Mouse (Mus musculus) adrenal gland, postnatal 4 days (tissue): ENCODE results near the gene Zfp941. TPM values are rescaled to one million over a fixed set of nuclear protein-coding genes. Genes with fewer than 3 reads are reported as not detected.

Experiments used
- DNase-seq, 2 experiments: peaks; one replicate each; pipeline ENCODE4 v3.0.0; 2021 to 2022; ENCODE audit warnings: low spot score in 2 of 2, mixed read lengths in 2 of 2
- long read RNA-seq, 2 experiments: library from polyadenylated mRNA; stranded (forward); transcript quantifications; one replicate each; pipeline ENCODE4 v2.0.0; 2021
- total RNA-seq, 2 experiments: library from RNA; stranded (reverse); gene quantifications; 2 replicates each; pipeline ENCODE4 v1.2.3; 2021

Gene Zfp941
- total RNA-seq = 1 to 10 TPM; 5.1 to 5.4 TPM
- long read RNA-seq, experiment 1, partial matches to known transcripts = 0 of 2 reads
- long read RNA-seq, experiment 1, other reads (novel, unspliced or antisense) = 1 of 2 reads
- long read RNA-seq, experiment 2, transcript Zfp941-202 (3 exons, 3,851 nt) = major isoform, 6 of 7 reads
- long read RNA-seq, experiment 2, partial matches to known transcripts = 0 of 7 reads
- long read RNA-seq, experiment 2, other reads (novel, unspliced or antisense) = 1 of 7 reads

DNA sequence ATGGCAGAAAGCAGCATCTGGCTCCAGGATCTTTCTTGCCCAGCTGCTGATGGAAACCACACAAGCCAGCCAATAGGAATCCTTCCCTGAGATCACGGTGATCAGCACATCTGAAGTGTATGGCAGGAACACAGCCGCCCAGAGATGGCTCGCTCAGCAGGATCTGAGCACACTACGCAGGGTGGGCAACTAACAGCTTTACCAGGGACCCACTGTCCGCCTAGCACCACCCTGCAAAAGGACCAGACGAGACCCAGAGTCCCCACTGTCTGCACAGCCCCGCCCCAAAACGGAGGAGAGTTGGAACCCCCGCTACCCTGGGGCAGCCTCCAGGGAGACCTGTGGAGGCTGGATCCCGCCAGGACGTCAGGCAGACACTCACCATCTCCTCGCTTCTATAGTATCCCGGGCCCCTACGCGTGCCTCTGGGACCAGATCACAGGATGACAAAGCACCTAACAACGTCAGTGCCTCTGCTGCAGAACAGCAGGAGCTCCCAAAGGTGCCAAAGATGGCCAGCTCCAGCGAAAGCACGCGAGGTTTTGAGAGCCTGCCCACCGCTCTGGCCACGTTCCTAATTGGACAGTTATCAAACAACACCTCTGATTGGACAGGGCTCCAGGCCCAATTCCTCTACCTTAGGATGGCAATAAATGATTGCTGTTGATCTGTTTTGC lies at the start of gene Zfp941:
TSS of gene Zfp941 (minus strand) at position 526 of the 677 bp plus-strand sequence.
- DNase-seq = no peak

GRCm38 (mm10) chr7:140864761-140865160 lies 42.8 kb upstream of the Zfp941 start:
- no peak for DNase-seq

DNA sequence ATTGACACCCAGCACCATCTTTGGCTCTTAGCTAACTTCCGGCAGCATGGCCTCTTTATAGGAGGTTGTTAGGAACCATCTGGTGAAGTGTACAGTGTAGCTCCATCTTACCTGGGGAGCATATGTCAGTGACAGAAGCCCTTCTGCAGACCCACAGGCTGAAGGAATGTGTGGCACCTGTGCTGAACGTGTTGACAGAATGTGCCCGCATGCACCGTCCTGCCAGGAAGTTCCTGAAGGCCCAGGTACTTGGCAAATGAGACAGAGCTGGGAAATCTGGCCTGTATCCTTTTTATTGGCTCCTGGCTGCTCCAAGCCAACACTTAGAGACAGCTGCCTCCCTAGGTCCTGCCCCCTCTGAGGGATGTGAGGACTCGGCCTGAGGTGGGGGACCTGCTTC lies 38.8 kb upstream of the Zfp941 start:
- no peak for DNase-seq

DNA sequence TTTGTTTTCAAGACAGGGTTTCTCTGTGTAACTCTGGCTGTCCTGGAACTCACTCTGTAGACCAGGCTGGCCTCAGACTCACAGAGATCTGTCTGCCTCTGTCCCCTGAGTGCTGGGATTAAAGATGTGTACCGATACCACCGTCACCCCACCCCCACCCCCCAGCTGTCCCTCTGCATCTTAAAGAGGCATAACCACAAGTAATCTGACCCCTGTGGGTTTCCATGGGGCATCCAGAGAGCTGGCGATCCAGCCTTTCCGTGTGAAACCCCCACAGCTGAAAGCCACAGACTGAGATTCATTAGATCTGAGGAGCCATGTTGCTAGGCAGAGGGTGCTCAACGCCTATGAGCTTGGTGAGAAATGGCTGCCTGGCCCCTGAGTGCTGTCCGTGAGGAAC lies 38.0 kb upstream of the Zfp941 start:
- no peak for DNase-seq

GRCm38 (mm10) chr7:140858746-140859145 lies 36.8 kb upstream of the Zfp941 start:
- no peak for DNase-seq

DNA sequence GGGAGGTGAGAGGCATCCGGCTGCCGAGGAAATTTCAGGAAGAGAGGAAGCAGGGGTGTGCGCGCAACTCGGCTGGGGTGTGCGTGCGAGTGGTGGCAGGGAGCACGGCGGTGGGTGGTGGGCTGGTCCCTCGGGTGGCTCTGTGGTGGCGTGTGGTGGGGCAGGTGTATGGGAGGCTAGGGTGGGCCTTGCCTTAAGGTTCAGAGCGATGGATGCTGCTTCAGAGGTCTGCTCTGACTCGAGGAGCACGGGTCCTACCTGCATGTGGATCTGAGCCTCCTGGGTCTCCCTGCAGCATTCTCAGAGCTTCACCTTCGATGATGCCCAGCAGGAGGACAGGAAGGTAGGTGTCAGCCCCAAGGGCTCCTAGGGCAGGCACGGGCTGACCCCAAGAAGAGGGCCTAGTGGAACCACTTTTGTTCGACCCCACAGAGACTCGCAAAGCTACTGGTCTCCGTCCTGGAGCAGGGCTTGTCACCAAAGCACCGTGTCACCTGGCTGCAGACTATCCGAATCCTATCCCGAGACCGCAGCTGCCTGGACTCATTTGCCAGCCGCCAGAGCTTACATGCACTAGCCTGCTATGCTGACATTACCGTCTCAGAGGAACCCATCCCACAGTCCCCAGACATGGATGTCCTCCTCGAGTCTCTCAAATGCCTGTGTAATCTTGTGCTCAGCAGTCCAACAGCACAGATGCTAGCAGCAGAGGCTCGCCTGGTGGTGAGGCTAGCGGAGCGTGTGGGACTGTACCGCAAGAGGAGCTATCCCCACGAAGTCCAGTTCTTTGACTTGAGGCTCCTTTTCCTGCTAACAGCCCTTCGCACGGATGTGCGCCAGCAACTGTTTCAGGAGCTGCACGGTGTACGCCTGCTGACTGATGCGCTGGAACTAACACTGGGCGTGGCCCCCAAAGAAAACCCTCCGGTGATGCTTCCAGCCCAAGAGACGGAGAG lies 35.9 kb upstream of the Zfp941 start, which contains the start of gene Bet1l:
TSS of gene Bet1l (minus strand) at position 28 of the 956 bp plus-strand sequence.
- no peak for DNase-seq

DNA sequence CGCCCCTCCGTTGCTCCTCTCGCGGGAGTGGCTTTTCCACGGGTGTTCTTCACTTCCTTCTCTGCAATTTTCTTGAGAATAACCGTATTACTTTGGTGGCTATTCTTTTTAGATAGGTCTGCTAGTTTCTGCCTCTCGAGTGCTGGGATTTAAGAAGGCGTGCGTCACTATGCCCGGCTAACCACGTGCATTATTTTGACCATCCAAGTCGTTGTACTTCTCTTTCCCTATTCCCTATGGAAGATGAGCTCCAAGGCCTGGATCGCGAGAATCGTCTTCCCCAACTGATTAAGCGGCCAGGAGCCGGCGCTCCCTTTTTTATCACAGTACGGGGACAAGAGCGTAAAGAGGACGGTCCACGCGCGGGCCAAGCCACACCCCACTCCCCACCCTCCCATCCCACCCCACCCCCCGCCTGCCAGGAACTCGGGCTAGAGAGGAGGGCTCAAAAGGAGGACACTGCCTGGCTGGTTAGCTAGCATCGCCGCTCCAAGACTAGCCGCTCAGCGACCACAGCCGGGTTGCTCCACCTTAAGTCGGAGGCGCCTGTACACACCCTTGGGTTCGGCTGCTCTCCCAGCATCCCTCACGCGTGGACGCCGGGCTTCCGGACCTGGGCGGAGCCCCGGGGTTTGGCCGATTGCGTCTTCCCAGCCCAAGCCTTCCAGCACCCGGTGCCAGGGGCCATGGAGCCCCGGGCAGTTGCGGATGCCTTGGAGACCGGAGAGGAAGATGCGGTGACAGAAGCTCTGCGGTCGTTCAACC lies 35.0 kb upstream of the Zfp941 start, which contains the start of gene Ric8a:
TSS of gene Ric8a (plus strand) at position 173 of the 765 bp plus-strand sequence.
- peak; percentile 76 to 84 for DNase-seq

- peak in 1 of 2 experiments; percentile 75 for DNase-seq
Measured at GRCm38 (mm10) chr7:140855860-140856784, 34.1 kb upstream of the Zfp941 start, which contains the start of gene Gm45785. Gene Gm45785 (minus strand): TSS chr7:140856331.

DNA sequence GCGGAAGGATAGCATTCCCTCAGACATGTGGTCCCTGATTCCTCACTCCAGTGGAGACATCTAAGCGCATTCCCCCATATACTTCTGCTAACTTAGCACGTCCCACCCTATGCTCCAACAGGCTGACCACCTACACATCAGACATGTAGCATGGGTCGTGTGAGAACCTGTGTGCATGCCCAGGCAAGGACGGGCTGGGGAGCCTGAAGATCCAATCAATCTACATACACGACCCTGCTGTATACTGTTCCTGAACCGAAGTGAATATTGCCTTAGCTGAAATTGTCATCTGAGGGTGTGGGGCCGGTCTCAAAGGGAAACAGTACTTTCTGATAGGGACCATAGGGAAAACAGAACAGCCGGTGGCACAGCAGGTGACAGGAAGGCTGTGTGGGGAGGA lies 33.2 kb upstream of the Zfp941 start:
- DNase-seq = no peak

DNA sequence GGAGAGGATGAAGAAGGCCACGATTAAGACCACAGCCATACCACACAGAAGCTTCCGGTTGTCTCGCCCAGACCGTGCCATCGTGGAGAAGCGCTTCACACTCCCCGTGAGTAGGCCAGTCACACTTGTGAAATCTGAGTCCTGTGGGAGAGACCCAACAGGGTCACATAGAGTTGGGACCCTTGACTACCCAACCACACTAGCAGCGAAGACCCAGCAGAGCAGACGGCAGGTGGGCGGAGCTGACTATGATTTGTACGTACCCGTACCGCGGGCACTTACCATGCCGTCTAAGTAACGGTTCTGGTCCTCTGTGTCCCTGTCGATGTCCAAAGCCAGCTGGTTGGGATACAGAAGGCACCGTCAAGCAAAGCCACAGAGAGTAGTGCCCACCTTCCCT lies 32.5 kb upstream of the Zfp941 start:
- DNase-seq = no peak

DNA sequence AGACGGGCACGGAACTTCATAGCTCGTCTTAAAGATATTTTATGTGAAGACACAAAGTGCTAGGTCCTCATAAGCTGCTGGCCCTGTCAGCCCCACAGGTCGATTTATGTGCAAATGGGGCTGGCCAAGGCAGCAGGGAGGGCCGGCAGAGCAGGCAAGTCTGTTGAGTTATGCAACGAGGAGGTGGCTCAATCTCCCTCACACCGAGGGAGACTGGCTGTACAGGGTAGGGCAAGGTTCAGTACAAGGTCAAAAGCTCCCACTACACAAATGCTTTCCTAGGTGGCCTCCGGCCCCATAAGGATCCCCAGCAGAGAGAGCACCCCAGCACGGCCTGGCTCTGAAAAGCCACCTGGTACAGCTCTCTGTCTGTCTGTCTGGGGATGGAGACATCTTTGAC lies 31.4 kb upstream of the Zfp941 start:
- DNase-seq = no peak

DNA sequence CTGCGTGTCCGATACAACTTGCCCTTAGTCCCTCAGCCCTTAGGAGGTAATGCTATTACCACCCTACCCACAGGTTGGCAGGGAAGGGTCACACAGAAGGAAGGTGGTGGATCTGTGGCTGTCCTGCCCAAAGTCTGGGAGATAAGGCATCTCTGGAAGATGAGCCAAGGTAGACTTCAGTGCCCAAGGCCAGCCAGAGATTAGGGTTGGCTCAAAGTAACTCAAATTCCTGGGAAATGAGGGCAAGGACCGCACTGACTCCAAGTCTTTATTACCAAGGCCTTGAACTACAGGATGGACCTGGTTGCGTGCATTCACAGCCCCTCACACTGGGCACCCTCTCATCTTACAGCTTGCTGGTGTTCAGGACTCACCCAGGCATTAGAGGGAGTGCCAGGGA lies 29.9 kb upstream of the Zfp941 start:
- DNase-seq = no peak

DNA sequence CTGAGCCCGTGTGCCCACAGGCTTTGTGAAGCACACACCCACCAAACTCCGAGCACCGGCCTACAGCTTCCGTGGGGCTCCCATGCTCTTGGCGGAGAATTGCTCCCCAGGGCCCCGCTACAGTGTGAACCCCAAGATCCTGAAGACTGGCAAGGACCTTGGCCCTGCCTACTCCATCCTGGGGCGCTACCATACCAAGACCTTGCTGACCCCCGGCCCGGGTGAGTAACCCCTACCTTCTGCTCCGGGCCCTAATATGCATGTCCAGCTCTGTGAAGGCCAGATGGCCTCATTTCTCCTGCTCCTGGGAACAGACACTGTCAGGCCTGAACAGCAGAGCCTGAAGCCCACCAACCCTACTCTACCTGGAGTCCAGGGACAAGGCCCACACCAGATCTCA lies 26.6 kb upstream of the Zfp941 start:
- no peak for DNase-seq

DNA sequence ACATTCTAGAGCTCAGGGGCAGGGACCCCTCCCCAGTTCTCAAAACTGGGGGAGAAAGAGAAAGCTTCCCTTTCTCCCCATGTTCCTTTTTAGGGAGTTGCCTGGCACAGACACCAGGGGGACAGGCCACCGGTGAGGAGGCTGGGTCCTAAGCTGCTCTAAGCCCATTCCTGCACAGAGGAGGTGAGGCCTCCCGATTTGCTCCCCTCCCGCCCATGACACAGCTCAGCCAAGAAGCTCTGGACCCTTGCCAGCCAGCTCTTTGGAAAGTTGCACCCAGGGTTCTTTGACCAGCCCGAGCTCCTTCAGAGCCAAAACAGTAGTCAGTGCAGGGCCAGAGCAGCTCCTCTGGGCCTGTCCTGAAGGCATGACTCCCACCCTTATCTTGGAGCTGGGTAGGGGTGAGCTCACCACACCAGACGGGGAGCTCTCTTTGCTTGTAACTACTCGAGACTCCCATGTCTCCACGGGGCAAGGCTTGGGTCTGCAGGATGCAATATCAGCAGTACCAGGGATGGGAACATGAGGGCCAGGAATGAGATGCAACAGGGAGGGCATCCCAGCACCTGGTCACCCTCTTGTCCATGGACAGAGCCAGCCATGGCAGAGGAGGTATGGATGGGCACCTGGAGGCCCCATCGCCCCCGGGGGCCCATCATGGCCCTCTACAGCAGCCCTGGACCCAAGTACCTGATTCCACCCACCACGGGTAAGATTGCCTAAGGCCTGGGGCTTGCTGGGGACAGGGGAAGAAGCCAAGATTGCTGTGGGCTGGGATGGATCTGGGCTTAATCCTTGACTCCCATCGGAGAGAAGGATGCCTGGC lies 26.0 kb upstream of the Zfp941 start, which contains the start of gene Odf3:
TSS of gene Odf3 (plus strand) at position 51 of the 826 bp plus-strand sequence.
- DNase-seq = peak in 1 of 2 experiments; percentile 62

DNA sequence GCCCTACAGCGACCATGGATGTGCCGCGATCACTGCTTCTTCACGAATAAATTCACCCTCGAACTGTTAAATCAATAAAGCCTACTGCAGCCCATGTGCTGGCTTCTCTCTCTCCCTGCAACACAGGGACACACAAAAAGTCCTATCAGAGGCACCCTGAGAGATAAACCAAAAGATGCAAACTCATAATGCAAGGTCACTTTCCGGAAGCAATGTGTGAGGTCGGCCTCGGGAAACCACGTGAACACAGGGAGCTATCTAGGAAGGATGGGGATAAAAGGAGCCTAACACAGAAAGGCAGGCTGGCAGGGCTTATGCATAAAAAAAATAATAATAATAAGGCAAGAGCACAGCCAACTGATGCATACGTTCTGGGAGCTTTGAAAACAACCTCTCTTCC lies 24.7 kb upstream of the Zfp941 start:
- no peak for DNase-seq

- no peak for DNase-seq
Measured at GRCm38 (mm10) chr7:140845683-140846082, 23.7 kb upstream of the Zfp941 start.

DNA sequence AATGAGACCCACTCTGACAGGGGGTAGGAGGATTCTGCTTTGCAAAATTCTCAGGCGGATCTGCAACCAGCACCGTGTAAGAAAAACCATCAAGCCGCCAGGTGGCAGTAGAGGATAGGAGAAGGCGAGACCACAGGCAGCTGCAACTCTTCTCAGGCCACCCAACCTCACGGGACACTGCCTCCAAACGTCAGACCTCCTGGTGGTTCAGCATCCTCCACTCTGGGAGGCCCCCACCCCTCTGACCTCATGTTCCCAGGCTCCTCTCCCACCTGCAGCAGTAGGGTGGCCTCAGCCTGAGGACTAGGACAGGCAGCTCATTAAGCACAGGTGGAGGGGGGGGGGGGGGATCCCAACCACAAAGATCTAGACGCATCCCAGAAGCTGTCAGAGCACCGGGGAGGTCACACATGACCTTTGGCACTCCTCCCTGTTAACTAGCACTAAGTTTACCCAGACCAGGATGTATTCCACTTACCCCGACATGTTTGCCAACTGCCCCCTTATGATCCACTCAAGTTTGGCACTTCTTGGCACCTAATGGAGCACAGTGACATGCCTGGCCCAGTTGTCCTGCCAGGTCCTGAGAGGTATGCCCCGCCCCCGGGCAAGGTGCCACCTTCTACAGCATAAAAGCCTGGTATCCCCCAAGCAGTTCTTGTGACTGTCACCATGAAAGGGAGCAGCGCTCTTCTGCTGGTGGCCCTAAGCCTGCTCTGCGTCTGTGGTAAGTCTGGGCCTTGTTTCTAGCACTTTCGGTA lies 23.1 kb upstream of the Zfp941 start, which contains the start of gene Scgb1c1:
TSS of gene Scgb1c1 (plus strand) at position 643 of the 761 bp plus-strand sequence.
- DNase-seq = peak; percentile 85 to 89

GRCm38 (mm10) chr7:140843806-140844205 lies 21.8 kb upstream of the Zfp941 start:
- no peak for DNase-seq
